Mouse (Mus musculus): ENCODE measurements around the gene 1700018G05Rik. TPM values are rescaled to one million over a fixed set of nuclear protein-coding genes. Genes with fewer than 3 reads are reported as not detected.
"Not testable (repeated sequence)": the region's sequence is repeated elsewhere in the genome, so short reads cannot be mapped to it uniquely, and the experiment has no call there.

The 1700018G05Rik gene
- not detected for total RNA-seq (2021)
- long read RNA-seq, experiment 1 = 0 reads
- long read RNA-seq, experiment 2 = 0 reads

DNA sequence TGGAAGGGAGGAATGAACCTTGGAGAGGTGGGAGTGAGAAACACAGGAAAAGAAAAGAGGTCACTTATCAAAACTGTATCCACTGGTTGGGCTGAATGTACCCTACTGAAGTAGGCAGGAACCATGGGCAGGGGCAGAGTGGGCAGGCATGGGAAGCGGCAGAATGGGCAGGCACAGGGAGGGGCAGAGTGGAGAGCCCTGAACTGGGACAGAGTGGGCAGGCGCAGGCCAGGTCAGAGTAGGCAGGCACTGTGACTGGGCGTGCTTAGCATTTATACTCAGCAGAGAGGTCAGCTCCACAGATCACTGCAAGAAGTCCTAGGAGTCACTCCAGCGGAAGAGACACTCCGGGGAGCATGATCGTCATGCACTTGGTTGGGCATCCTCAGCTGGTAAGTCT lies at the start of gene 1700018G05Rik:
Gene 1700018G05Rik (plus strand): TSS at position 301 of the 400 bp plus-strand sequence.
- DNase-seq (ENCODE audit: low spot score in 2 of 2) = not testable (repeated sequence)

DNA sequence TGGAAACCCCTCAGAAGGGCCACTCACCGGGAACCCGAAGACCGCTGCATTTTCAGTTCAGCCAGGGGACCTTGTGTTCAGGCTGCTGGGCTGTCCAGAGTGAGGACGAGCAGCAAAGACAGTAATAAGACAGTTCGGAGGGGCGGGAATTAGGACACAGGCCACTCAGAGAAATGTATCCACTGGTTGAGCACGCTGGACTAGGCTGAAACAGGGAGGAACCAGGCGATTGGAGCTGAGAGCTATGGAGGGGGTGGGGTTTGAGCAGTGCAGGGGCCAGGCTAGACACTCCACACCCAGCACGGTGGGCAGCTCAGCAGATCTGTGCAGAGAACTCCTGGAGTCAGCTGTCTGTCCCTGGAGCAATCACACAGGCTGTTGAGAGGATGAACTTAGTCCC lies 19.6 kb upstream of the 1700018G05Rik start, which contains the start of the genes Dmrtc1a and 1700011M02Rik:
Gene Dmrtc1a (minus strand): TSS at position 101 of the 400 bp plus-strand sequence.
Gene 1700011M02Rik (plus strand): TSS at position 319 of the 400 bp plus-strand sequence.
- not testable (repeated sequence) for DNase-seq (ENCODE audit: low spot score in 2 of 2)

DNA sequence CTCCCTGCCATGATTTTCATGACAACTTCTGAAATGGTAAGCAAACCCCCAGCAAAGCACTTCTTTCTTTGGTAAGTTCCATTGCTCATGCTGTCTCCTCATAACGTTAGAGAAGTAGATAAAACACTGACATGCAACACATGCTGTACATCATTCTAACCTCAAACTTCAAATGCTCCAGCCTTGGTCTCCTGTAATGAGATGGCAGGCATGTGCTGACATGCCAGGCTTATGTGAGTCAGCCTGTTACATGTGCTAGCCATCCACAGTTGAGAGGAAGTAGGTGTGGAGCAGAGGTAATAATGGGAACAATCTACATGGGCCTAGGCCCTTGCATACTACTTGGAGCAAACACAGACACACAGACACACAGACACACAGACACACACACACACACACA lies 13.3 kb upstream of the 1700018G05Rik start:
- not testable (repeated sequence) for DNase-seq (ENCODE audit: low spot score in 2 of 2)

DNA sequence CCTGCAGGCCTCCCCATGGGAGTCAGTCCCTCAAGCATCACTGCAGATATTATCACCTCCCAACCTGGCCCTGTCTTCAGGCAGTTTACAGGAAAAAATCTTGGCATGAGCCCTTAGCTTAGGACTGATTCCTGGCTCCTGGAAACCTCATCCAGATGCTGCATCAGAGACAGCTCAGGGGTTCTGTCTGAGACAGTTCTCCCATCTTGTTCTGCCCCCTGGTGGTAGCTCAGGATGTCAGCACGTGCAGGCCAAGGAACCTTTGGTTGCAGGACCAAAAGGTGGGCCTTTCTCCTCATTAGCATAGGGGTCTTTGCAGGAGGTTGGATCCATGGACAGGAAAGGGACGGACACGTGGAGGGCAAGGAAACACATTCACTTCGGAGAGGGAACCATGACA lies 1.5 kb upstream of the 1700018G05Rik start:
- DNase-seq (ENCODE audit: low spot score in 2 of 2) = peak in 1 of 2 experiments; percentile 12

DNA sequence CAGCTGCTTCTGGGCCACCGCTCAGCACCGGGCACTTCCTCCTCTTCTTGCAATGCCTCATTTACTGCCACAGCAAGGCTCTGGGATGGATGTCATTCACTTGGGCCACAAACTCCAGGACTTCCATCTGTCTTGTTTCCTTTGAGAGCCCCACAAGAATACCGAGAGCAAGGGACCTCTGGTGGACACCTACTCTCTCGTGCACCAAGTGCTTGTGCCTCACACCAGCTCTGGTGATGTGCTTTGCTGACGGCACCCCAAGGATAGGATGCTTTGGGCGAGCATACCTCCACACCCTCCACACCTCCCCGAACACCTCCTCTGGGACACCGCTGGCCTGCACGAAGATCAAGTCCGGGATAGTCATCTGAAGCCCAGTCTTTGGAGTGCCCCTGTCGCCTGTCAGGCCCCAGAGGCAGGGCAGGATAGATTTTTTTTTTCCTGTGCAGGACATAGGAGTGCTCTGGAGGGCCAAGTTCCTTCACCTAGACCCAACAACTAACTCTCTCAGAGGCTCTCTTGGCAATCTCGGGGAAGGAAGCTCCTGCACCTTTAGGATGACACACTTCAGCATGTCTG lies 4.9 kb downstream of the 1700018G05Rik start:
- no peak for DNase-seq (ENCODE audit: low spot score in 2 of 2)

DNA sequence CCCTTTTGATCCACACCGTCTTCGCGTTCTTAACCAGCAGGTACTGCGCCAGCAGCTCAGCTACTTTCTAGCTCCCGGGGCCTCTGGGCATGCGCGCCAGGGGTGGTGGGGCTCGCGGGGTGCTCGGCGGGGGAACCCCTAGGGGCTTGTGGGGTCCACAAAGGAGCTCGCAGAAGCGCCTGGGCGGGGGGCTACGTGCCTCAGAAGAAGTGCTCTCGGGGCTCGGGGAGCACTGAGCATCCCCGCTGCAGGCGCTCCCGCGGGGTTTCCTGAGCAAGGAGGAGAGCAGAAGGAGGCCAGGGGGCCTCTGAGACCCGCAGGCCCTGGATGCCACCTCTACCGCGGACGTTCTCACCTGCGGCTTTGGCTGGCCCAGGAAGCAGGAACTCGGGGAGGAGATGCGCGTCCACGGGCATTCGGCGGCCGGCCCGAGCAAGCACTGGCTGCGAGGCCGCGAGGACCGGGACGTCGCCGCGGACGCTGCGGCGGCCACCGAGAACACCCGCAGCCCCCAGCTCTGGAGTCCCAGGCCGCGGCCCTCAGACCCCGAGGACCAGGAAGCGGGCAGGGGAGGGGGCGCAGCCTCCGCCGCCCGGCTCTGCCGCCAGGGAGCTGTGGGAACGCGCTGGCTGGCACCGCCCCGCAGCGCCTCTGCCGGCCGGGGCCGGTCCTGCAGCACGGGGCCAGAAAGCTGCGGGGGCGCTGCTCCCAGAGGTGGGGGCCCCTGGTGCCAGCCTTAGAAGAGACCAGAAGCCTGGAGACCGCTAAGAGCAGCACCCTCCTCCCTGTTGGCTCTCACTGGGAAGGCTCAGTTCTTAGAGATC lies 5.6 kb downstream of the 1700018G05Rik start:
- DNase-seq (ENCODE audit: low spot score in 2 of 2) = peak in 1 of 2 experiments; percentile 32

DNA sequence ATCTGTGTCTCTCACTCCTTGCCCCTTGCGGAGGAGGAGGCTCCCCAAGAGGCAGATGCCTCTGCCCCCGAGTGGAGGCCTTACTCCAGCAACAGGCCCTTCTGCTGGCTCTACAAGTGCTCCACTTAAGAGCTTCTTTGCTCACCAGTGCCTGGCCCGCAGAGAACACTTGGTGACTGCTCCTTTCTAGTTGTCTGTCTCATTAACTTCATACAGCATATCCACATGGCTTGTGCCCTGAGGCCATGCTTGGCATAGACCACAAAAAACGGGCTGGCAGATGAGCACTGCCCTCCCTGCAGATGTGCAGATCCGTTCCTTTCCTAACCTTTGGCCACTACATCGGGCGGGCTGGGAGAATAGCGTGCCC lies 6.2 kb downstream of the 1700018G05Rik start:
- no peak for DNase-seq (ENCODE audit: low spot score in 2 of 2)

DNA sequence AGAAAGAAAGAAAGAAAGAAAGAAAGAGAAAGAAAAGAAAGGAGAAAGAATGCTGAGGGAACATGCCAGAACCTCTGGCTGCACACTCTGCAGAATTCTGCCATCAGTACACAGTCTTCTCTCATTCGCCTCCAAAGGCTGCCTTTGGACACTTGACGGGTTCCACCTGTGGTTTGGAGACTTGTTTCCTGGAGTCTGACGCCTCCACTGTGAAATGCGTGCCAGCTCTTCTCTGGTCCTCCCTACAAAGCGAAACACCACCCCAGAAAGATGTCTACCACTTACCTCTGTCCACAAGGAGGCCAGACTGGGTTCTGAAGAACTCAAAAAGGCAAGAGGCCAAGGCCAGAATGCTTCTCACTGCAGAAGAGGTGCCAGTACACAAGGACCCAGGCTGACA lies 8.6 kb downstream of the 1700018G05Rik start:
- DNase-seq (ENCODE audit: low spot score in 2 of 2) = no peak

DNA sequence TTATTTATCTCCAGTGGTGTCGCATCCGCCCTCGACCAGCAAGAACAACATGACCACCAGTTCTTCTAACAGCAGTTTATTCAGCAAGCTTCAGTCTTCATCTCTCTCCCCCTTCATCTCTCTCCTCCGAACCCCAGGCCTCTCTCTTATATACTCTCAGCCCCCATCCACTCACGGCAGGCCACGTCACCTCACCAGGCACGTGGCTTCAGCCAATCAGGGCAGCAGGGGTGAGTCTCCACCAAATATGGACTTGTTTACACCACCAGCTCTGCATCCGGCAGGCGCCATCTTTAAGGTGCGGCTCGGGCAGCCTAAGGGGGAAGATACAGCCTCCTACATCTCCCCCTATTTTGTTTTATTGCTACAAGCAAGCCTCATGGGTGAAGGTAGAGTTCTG lies 22.0 kb downstream of the 1700018G05Rik start:
- not testable (repeated sequence) for DNase-seq (ENCODE audit: low spot score in 2 of 2)

DNA sequence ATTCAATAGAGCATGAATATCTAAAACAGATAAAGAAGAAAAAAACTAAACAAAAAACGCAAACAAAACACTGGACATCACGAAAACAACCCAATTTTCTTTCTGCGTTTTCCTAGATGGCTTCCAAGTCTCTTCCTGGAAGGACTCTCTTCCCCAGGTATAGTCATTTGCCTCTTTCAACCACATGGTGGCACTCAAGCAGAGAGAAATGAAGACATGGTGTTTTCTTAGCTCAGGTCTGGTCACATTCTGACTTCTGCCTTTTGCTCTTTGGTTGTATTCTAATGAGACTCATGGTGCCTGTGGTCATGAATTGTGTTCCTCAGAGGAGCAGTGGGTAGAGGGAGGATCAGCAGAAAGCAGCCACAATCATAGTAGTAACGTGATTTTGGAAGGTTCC lies 30.7 kb downstream of the 1700018G05Rik start:
- no peak for DNase-seq (ENCODE audit: low spot score in 2 of 2)

DNA sequence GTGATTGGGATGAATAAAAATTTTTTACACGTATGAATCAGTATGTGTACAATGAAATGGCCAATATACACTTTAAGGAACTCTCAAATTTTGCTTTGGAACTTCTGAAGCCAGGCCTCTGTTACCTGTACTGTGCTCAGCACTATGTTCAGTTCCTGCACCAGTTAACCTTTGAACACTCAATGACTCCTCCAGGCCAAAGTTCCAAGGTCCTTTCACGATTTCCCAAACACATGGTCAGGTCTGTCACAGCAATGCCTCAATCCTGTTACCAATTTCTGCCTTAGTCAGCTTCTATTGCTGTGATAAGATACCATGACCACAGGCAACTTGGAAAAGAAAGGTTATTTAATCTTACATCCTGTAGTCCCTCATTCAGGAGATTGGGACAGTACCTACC lies 32.4 kb downstream of the 1700018G05Rik start:
- DNase-seq (ENCODE audit: low spot score in 2 of 2) = no peak

Other genes with a start within 250 kb of the 1700018G05Rik start
- not detected for gene Gm3880, start 241.4 kb upstream of the 1700018G05Rik start, total RNA-seq (2021)
- not detected for gene Gm9112, start 220.7 kb upstream of the 1700018G05Rik start, total RNA-seq (2021)
- not detected for gene Dmrtc1b, start 220.5 kb upstream of the 1700018G05Rik start, total RNA-seq (2021)
- not detected for gene Dmrtc1c1, start 125.4 kb upstream of the 1700018G05Rik start, total RNA-seq (2021)
- not detected for gene Dmrtc1c2, start 73.8 kb upstream of the 1700018G05Rik start, total RNA-seq (2021)
- gene 1700031F05Rik, start 60.4 kb upstream of the 1700018G05Rik start, total RNA-seq (2021) = not detected
- gene Dmrtc1a, start 19.7 kb upstream of the 1700018G05Rik start, total RNA-seq (2021) = not detected
- gene 1700011M02Rik, start 19.5 kb upstream of the 1700018G05Rik start, total RNA-seq (2021) = not detected

All from gastrocnemius, postnatal 4 days (tissue).